Mouse (Mus musculus) ES-Bruce4 (cell line): ENCODE results near the gene Fli1.

Experiments
- CTCF ChIP-seq: IDR thresholded peaks from one replicate; pipeline ENCODE4 v1.8.1; 2011; ENCODE audit warnings: low read depth, low read length
- POLR2A ChIP-seq: IDR thresholded peaks from one replicate; pipeline ENCODE4 v1.8.1; 2011; ENCODE audit warnings: low read length; ENCODE audit not compliant: insufficient read depth

DNA sequence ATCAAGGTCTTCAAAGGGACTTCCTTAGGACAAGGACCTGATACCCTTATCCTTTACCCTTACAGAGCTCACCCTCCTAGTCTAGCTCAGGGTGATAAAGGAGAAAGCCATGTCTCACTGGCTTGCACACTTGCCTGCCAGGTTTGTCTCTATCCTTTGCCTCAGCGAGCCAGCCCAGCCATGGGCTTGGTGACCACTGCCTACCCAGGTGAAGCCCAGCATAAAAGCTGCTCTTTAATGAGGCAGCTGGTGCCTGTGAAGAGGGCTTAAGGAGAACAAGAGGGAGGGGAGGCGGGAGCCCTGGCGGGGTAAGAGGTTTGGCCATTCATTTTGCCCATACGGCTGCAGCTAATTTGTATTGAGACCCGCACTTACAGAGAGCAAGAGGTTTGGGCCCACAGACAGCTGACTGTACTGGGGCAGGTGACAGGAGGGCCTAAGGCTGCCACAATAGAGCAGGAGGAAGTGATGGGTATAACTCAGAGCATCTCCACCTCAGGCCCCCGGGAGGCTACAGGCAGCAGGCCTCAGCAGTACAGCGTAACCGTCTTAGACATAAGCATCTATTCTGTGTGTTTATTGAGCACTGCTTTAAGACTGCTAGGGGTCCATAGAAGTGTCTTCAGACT is 73.4 kb downstream of the Fli1 start:
- no peak for TF ChIP-seq POLR2A
- TF ChIP-seq CTCF, result no peak
